Mouse (Mus musculus) MEL (cell line): ENCODE measurements around the gene Olfr984. TPM values are rescaled to one million over a fixed set of nuclear protein-coding genes. Genes with fewer than 3 reads are reported as not detected.

Experiments used
- DNase-seq: peaks from one replicate; pipeline ENCODE4 v3.0.0; 2011; ENCODE audit warnings: low read depth, low spot score
- H3K27ac ChIP-seq: 2 replicates; pipeline ENCODE4 v1.5.1; 2012; ENCODE audit warnings: low read depth, mild to moderate bottlenecking, control low read depth, low read length, moderate library complexity; ENCODE audit not compliant: control insufficient read depth
- H3K27me3 ChIP-seq, 2 experiments: fragments of 150-350 bp in 1 of 2; sonication (generic) in 1 of 2; 2 replicates each; pipeline ENCODE4 v1.6.1; 2012; ENCODE audit warnings: low read length in 2 of 2, mild to moderate bottlenecking in 2 of 2, improper control_type of control experiment in 1 of 2, moderate library complexity in 1 of 2; ENCODE audit not compliant: insufficient read depth in 2 of 2, control insufficient read depth in 1 of 2
- H3K36me3 ChIP-seq, 2 experiments: 2 replicates each; pipeline ENCODE4 v1.6.1; 2012 to 2014; ENCODE audit warnings: low read length in 2 of 2, improper control_type of control experiment in 1 of 2, inconsistent platforms in 1 of 2, mild to moderate bottlenecking in 1 of 2; ENCODE audit not compliant: insufficient read depth in 2 of 2, control insufficient read depth in 1 of 2
- H3K4me1 ChIP-seq, 2 experiments: fragments of 150-350 bp in 1 of 2; sonication (generic) in 1 of 2; 2 replicates each; pipeline ENCODE4 v1.6.1; 2012; ENCODE audit warnings: low read length in 2 of 2, improper control_type of control experiment in 1 of 2, mild to moderate bottlenecking in 1 of 2; ENCODE audit not compliant: insufficient read depth in 2 of 2, control insufficient read depth in 1 of 2
- H3K4me3 ChIP-seq, 2 experiments: fragments of 150-350 bp in 1 of 2; sonication (generic) in 1 of 2; 2 replicates each; pipeline ENCODE4 v1.5.1; 2012; ENCODE audit warnings: low read depth in 2 of 2, low read length in 2 of 2, mild to moderate bottlenecking in 2 of 2, moderate library complexity in 2 of 2, control low read depth in 1 of 2, improper control_type of control experiment in 1 of 2; ENCODE audit not compliant: control insufficient read depth in 1 of 2, insufficient read depth in 1 of 2
- H3K79me2 ChIP-seq: 2 replicates; pipeline ENCODE4 v1.6.1; 2012; ENCODE audit warnings: mild to moderate bottlenecking, low read length, moderate library complexity; ENCODE audit not compliant: control insufficient read depth, poor library complexity, insufficient read depth
- H3K9ac ChIP-seq: 2 replicates; pipeline ENCODE4 v1.6.1; 2012; ENCODE audit warnings: low read depth, mild to moderate bottlenecking, control low read depth, low read length, moderate library complexity; ENCODE audit not compliant: control insufficient read depth, poor library complexity, severe bottlenecking
- H3K9me3 ChIP-seq: fragments of 150-350 bp; sonication (generic); replicated peaks from 2 replicates; pipeline ENCODE4 v1.6.1; 2012; ENCODE audit warnings: mild to moderate bottlenecking, low read length, improper control_type of control experiment, moderate library complexity; ENCODE audit not compliant: insufficient read depth
- BHLHE40 ChIP-seq: IDR thresholded peaks from 2 replicates; pipeline ENCODE4 v1.6.1; 2012; ENCODE audit warnings: low read depth, mild to moderate bottlenecking, inconsistent platforms, low read length, improper control_type of control experiment, borderline replicate concordance
- ELF1 ChIP-seq: IDR thresholded peaks from 2 replicates; pipeline ENCODE4 v1.6.1; 2014; ENCODE audit warnings: low read depth, mild to moderate bottlenecking, inconsistent platforms, low read length, improper control_type of control experiment, moderate library complexity
- ETS1 ChIP-seq: IDR thresholded peaks from 2 replicates; pipeline ENCODE4 v1.6.1; 2012; ENCODE audit warnings: low read depth, mild to moderate bottlenecking, inconsistent platforms, low read length, improper control_type of control experiment, moderate library complexity
- JUND ChIP-seq: IDR thresholded peaks from 2 replicates; pipeline ENCODE4 v1.6.1; 2011; ENCODE audit warnings: low read depth, mild to moderate bottlenecking, improper control_type of control experiment, low read length
- MAFK ChIP-seq: IDR thresholded peaks from 2 replicates; pipeline ENCODE4 v1.6.1; 2011; ENCODE audit warnings: low read depth, mild to moderate bottlenecking, low read length, improper control_type of control experiment, borderline replicate concordance
- MAX ChIP-seq: IDR thresholded peaks from 2 replicates; pipeline ENCODE4 v1.6.1; 2011; ENCODE audit warnings: low read length, improper control_type of control experiment
- MAZ ChIP-seq: IDR thresholded peaks from 2 replicates; pipeline ENCODE4 v1.6.1; 2012; ENCODE audit warnings: low read depth, mild to moderate bottlenecking, inconsistent platforms, low read length, improper control_type of control experiment
- MEF2A ChIP-seq: IDR thresholded peaks from 2 replicates; pipeline ENCODE4 v1.6.1; 2014; ENCODE audit warnings: low read depth, mild to moderate bottlenecking, inconsistent platforms, low read length, improper control_type of control experiment; ENCODE audit not compliant: poor library complexity, insufficient replicate concordance, severe bottlenecking; ENCODE audit errors: extremely low read depth
- MYB ChIP-seq: IDR thresholded peaks from 2 replicates; pipeline ENCODE4 v1.6.1; 2011; ENCODE audit warnings: mild to moderate bottlenecking, low read depth, low read length, improper control_type of control experiment
- POLR2A ChIP-seq, 2 experiments: IDR thresholded peaks; 2 replicates each; pipeline ENCODE4 v1.6.1; 2011 to 2012; ENCODE audit warnings: low read length in 2 of 2, mild to moderate bottlenecking in 2 of 2, control low read depth in 1 of 2, improper control_type of control experiment in 1 of 2, low read depth in 1 of 2, moderate library complexity in 1 of 2; ENCODE audit not compliant: control insufficient read depth in 1 of 2, insufficient read depth in 1 of 2, poor library complexity in 1 of 2
- RCOR1 ChIP-seq: IDR thresholded peaks from 2 replicates; pipeline ENCODE4 v1.6.1; 2012; ENCODE audit warnings: low read depth, mild to moderate bottlenecking, inconsistent platforms, low read length, improper control_type of control experiment
- SMC3 ChIP-seq: IDR thresholded peaks from 2 replicates; pipeline ENCODE4 v1.6.1; 2011; ENCODE audit warnings: low read depth, low read length, improper control_type of control experiment
- TAL1 ChIP-seq: IDR thresholded peaks from 2 replicates; pipeline ENCODE4 v1.6.1; 2012; ENCODE audit warnings: mild to moderate bottlenecking, inconsistent platforms, low read length, moderate library complexity, mixed read lengths
- TCF12 ChIP-seq: IDR thresholded peaks from 2 replicates; pipeline ENCODE4 v1.6.1; 2014; ENCODE audit warnings: low read depth, mild to moderate bottlenecking, inconsistent platforms, low read length, improper control_type of control experiment, moderate library complexity
- ZKSCAN1 ChIP-seq: IDR thresholded peaks from 2 replicates; pipeline ENCODE4 v1.6.1; 2012; ENCODE audit warnings: low read depth, mild to moderate bottlenecking, inconsistent platforms, low read length, improper control_type of control experiment, moderate library complexity
- ZNF384 ChIP-seq: IDR thresholded peaks from 2 replicates; pipeline ENCODE4 v1.6.1; 2012; ENCODE audit warnings: low read depth, mild to moderate bottlenecking, inconsistent platforms, low read length, improper control_type of control experiment
- polyA plus RNA-seq, 2 experiments: library from polyadenylated mRNA; stranded (reverse) in 1 of 2; unstranded in 1 of 2; fragments of >175 nt in 1 of 2; fragments of >200 nt in 1 of 2; gene quantifications; 2 replicates each; pipeline versions ENCODE4 v1.2.1 to v1.2.4; 2012; ENCODE audit warnings: low replicate concordance in 2 of 2, low read depth in 1 of 2; ENCODE audit not compliant: insufficient read length in 2 of 2, insufficient read depth in 1 of 2, missing spikeins in 1 of 2
- total RNA-seq: library from RNA; depleted of rRNA; stranded (reverse); fragments of 300-350 nt; gene quantifications from 2 replicates; pipeline ENCODE4 v1.2.3, GENCODE M21; 2012

The Olfr984 gene
- total and polyA plus RNA-seq, 3 experiments = not detected

DNA sequence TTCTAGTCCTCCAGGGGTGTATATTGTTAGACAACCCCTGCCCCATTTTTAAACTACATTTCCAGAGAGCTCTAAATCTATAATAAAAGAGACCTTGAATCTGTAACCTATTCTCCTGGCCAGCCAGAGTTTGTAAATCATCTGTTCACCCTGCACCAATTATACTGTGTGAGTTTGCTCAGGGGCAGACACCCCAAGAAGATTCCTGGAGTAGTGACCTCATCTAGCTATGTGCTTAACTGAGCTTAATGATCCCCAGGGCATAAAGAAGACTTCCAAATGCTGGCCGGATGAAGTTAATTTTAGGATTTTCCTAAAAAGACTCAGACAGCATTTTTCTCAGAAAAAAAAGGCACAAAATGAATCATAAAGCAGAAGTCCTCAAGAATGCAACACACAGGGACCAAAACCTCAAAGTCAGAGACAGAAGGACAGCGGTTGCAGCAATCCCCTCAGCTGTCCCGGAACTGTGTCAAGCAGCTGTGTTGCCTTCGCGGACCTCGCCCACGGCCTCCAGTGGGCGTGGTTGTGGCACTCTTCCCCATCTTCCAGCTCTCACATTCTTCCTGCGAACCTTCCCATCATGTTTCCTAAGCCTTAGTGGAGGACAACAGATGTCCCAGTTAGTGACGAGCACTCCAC lies 2.8 kb upstream of the Olfr984 start:
- DNase-seq = no peak
- no peaks in the 10 kb centered on the region for H3K9me3 ChIP-seq
- H3K4me3 ChIP-seq = no peak overlapping the region
- no peak overlapping the region for H3K27ac ChIP-seq
- H3K9ac ChIP-seq = no peak overlapping the region
- no peaks in the 10 kb centered on the region for H3K4me1 ChIP-seq
- H3K27me3 ChIP-seq = no peaks in the 10 kb centered on the region
- TF ChIP-seq BHLHE40 (no peak), MEF2A (no peak), MAX (no peak), TAL1 (no peak), MAZ (no peak), SMC3 (no peak)
- H3K36me3 ChIP-seq = no peaks in the 10 kb centered on the region
- H3K79me2 ChIP-seq = no peaks in the 10 kb centered on the region

DNA sequence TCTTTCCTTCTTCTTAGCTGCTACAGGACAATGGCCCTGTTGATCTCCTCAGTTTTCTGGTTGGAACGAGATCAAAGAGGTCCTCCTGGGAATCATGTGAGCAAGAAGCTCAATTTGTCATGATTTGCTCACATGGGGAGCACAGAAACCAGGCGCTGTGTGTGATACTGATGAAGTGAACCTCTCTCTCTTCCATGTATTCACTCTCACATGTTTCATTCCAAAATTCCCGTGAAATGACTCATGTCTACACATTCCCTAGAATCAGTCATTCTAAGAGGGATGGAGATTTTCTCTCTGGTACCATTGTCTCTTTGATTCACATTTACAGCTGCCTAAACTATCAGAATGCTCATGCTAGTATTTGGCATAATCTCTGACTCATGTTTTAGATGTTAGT lies 19.2 kb downstream of the Olfr984 start:
- Histone ChIP-seq H3K79me2 (no peaks in the 10 kb centered on the region), H3K27ac (no peak overlapping the region), H3K4me1 (no peaks in the 10 kb centered on the region), H3K36me3 (no peaks in the 10 kb centered on the region), H3K9me3 (no peaks in the 10 kb centered on the region), H3K27me3 (no peaks in the 10 kb centered on the region), H3K4me3 (no peak overlapping the region), H3K9ac (no peak overlapping the region)
- TF ChIP-seq TCF12 (no peak), ZKSCAN1 (no peak), ETS1 (no peak), ZNF384 (no peak), JUND (no peak), ELF1 (no peak)
- no peak for DNase-seq

DNA sequence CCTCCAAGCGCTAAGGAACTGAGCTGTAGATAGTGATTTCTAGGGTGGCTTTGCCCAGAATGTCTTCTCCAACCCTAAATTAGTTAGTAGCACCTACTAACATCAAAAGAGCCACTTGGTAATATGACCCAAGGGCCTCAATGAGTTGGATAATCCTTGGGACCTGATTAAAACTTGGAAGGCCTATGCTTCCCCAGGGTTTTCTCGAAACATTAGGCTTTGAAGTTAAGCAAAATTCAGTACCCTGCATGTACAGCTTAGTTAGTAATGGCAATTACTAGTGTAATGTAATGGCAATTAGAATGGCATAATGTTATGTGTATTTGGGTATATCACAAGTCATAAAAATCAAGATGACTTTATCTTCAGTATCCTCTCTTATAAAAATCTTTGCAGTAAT lies 20.5 kb downstream of the Olfr984 start, which contains the start of gene Olfr983:
Gene Olfr983 (minus strand): TSS at position 101 of the 400 bp plus-strand sequence.
- Histone ChIP-seq H3K4me3 (no peak within 1 kb of the TSS), H3K27ac (no peak within 1 kb of the TSS), H3K9me3 (no peaks in the 10 kb centered on the region), H3K27me3 (no peaks in the 10 kb centered on the region), H3K36me3 (no peaks in the 10 kb centered on the region), H3K9ac (no peak within 1 kb of the TSS), H3K4me1 (no peaks in the 10 kb centered on the region), H3K79me2 (no peaks in the 10 kb centered on the region)
- no peak for DNase-seq
- TF ChIP-seq POLR2A (IDR thresholded peaks at IDR 0.05; ENCODE audit: control insufficient read depth in 1 of 2, insufficient read depth in 1 of 2, low read depth in 1 of 2, low read length in 2 of 2, poor library complexity in 1 of 2) (no peak), MYB (no peak), ZNF384 (no peak), RCOR1 (no peak), MAFK (no peak)
